Mouse (Mus musculus) CD4-positive naive resting alpha-beta T cell, adult 57 days (primary cell): ENCODE data around the gene Hgfac. TPM values are rescaled to one million over a fixed set of nuclear protein-coding genes. Genes with fewer than 3 reads are reported as not detected.

Experiments used
- total RNA-seq: library from RNA; stranded (reverse); gene quantifications from one replicate; pipeline ENCODE4 v1.2.4, GENCODE M21; 2023

Gene Hgfac
- total RNA-seq = not detected

GRCm38 (mm10) chr5:35041268-35041829 lies at the start of gene Hgfac:
Gene Hgfac, plus strand, starts transcription at chr5:35041509.

GRCm38 (mm10) chr5:35056604-35057432 lies 15.5 kb downstream of the Hgfac start, which contains the start of gene Dok7:
Gene Dok7, plus strand, starts transcription at chr5:35056766.

Other genes starting within 250 kb of the Hgfac start
- gene Msantd1, start 133.5 kb upstream of the Hgfac start, total RNA-seq = 3.0 TPM
- gene Rgs12, start 92.1 kb upstream of the Hgfac start, total RNA-seq = 4.2 TPM
- not detected for gene Dok7, start 15.3 kb downstream of the Hgfac start, total RNA-seq
- 41.3 TPM for gene Lrpap1, start 64.3 kb downstream of the Hgfac start, total RNA-seq
- gene Adra2c, start 236.8 kb downstream of the Hgfac start, total RNA-seq = not detected